Comparison of ENCODE assay signal across 8 mouse cellular contexts in the genomic region with DNA sequence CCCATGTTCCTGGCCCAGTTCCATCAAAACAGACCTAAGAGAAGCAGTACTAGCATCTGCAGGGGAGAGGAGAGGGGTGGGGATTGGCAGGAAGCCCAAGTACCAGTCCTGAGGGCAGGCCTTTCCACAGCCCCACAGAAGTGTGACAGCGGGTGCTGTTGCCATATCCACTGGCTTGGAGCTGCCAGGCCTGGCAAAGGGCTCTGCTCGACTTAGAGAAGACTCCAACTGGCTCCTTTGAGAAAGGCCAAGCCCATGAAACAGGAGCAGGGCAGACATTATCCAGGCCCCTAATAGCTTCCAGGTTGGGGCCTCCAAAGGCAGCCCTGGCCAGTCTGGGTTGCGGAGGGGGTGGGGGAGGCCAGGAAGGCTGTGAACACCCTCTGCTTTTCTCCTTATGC. TPM values are rescaled to one million over a fixed set of nuclear protein-coding genes. Genes with fewer than 3 reads are reported as not detected.
A peak's percentile ranks its signal among the peaks of the same experiment; 100 is the strongest.
DNase-seq lines count a peak whose midpoint lies in the region; ATAC-seq and TF ChIP-seq lines count a peak whose summit lies in the region.

No protein-coding gene starts in this region.

- TF ChIP-seq CTCF in heart, adult 2 months (IDR thresholded peaks at IDR 0.05) = no peak
- no peak for TF ChIP-seq CTCF in thymus, adult 2 months (IDR thresholded peaks at IDR 0.05; ENCODE audit: borderline replicate concordance, control insufficient read depth, extremely low read depth, insufficient read depth, low read length, poor library complexity)

- H3K27ac ChIP-seq in heart, embryonic 12.5 days (ENCODE audit: poor library complexity, severe bottlenecking) = peak overlapping the region; percentile 69
- H3K27ac ChIP-seq in heart, adult 2 months = no peak overlapping the region
- no peak overlapping the region for H3K27ac ChIP-seq in thymus, adult 2 months (ENCODE audit: control insufficient read depth, insufficient read depth, low read length)

- H3K4me2 ChIP-seq in heart, embryonic 12.5 days = peak overlapping the region; percentile 53

- peak; percentile 23; the same call in 1 of the 2 replicates for ATAC-seq in heart, embryonic 12.5 days (ENCODE audit: insufficient number of reproducible peaks, low FRiP score)

- no peaks in the 10 kb centered on the region for H3K79me2 ChIP-seq in heart, adult 2 months (replicated peaks; ENCODE audit: control insufficient read depth, insufficient read depth, low read length)

- WGBS in heart, embryonic 12.5 days = 25% methylated on average over 3 of the region's 3 CpGs
- 29% methylated on average over 3 of the region's 3 CpGs for WGBS in heart, adult 2 months
- WGBS in thymus, adult 2 months = 55% methylated on average over 3 of the region's 3 CpGs

- no peak for TF ChIP-seq POLR2A in heart, adult 2 months (IDR thresholded peaks at IDR 0.05; ENCODE audit: insufficient read depth, low read depth, low read length)
- no peak for TF ChIP-seq POLR2A in thymus, adult 2 months (IDR thresholded peaks at IDR 0.05; ENCODE audit: control insufficient read depth, extremely low read depth, insufficient read depth, low read length, poor library complexity)

- no peak overlapping the region for H3K4me3 ChIP-seq in heart, embryonic 12.5 days
- H3K4me3 ChIP-seq in heart, adult 2 months = no peak overlapping the region
- H3K4me3 ChIP-seq in thymus, adult 2 months (ENCODE audit: control insufficient read depth, insufficient read depth, low read length) = no peak overlapping the region

- intact Hi-C loops in heart, adult 2 months (cut with DNase I) = no loop called here

- H3K9ac ChIP-seq in heart, embryonic 12.5 days = peak overlapping the region; percentile 46; the same call in 1 of the 2 replicates
- H3K9ac ChIP-seq in heart, adult 2 months (ENCODE audit: low read depth, low read length) = no peak overlapping the region

- DNase-seq in heart, adult 2 months = no peak
- DNase-seq in 3T3-L1 (ENCODE audit: low read depth, low spot score) = peak; percentile 53
- DNase-seq in fibroblast of lung, adult 2 months (ENCODE audit: low read depth) = peak; percentile 62
- DNase-seq in kidney, postnatal 25 days = peak; percentile 56 to 78
- no peak for DNase-seq in thymus, postnatal 14 days
- DNase-seq in thymus, adult 2 months = no peak
- no peak for DNase-seq in layer of hippocampus, adult 9-10 months (ENCODE audit: low spot score)

- 0 out of 2 replicates have a peak, but pooled peaks cover 8% of the 10 kb centered on the region for H3K27me3 ChIP-seq in heart, embryonic 12.5 days (replicated peaks)
- no peaks in the 10 kb centered on the region for H3K27me3 ChIP-seq in heart, adult 2 months (ENCODE audit: control insufficient read depth, insufficient read depth, low read length)
- H3K27me3 ChIP-seq in thymus, adult 2 months (ENCODE audit: control insufficient read depth, insufficient read depth, low read length) = no peaks in the 10 kb centered on the region; the same call in 1 of the 2 replicates

- H3K9me3 ChIP-seq in heart, embryonic 12.5 days (replicated peaks) = no peaks in the 10 kb centered on the region

- no peak for TF ChIP-seq EP300 in heart, adult 2 months (IDR thresholded peaks at IDR 0.05; ENCODE audit: insufficient read depth, low read depth, low read length)

- H3K4me1 ChIP-seq in heart, embryonic 12.5 days (replicated peaks) = peaks cover 56% of the 10 kb centered on the region
- H3K4me1 ChIP-seq in heart, adult 2 months (ENCODE audit: control insufficient read depth, insufficient read depth, low read length) = peaks cover 7% of the 10 kb centered on the region
- peaks cover 16% of the 10 kb centered on the region for H3K4me1 ChIP-seq in thymus, adult 2 months (replicated peaks; ENCODE audit: control insufficient read depth, insufficient read depth, low read length)

- H3K36me3 ChIP-seq in heart, embryonic 12.5 days = peaks cover 32% of the 10 kb centered on the region
- H3K36me3 ChIP-seq in heart, adult 2 months (ENCODE audit: control insufficient read depth, insufficient read depth, low read length) = no peaks in the 10 kb centered on the region
- H3K36me3 ChIP-seq in thymus, adult 2 months (ENCODE audit: control insufficient read depth, insufficient read depth, low read length) = no peaks in the 10 kb centered on the region

RNA-seq across cellular contexts. Expression of a gene that starts 3.2 kb away (rescaled TPM):
- polyA plus RNA-seq in heart, embryonic 12.5 days (2016; fragmentation: Nextera tagmentation; extraction: Ambion mirVana) = 26.2 and 28.2 TPM in 2 replicates
- total RNA-seq in heart, adult 2 months (2021) = 1 to 10 TPM; 5.0 to 5.7 TPM
- 5.2 and 6.4 TPM in 2 replicates for polyA plus RNA-seq in heart, adult 2 months (2012; rRNA removed)
- 6.8 and 7.2 TPM in 2 replicates for polyA plus RNA-seq in thymus, adult 2 months (2012; rRNA removed)

RNA-seq across cellular contexts. Expression of a gene that starts 8.8 kb away (rescaled TPM):
- polyA plus RNA-seq in heart, embryonic 12.5 days (2016; fragmentation: Nextera tagmentation; extraction: Ambion mirVana) = 0.09 TPM in 1 of 2 replicates, not detected in the other
- total RNA-seq in heart, adult 2 months (2021) = under 1 TPM; 0.08 to 0.27 TPM
- polyA plus RNA-seq in heart, adult 2 months (2012; rRNA removed) = 0.62 and 0.97 TPM in 2 replicates
- 37.5 and 40.5 TPM in 2 replicates for polyA plus RNA-seq in thymus, adult 2 months (2012; rRNA removed)

RNA-seq across cellular contexts. Expression of a gene that starts 38.6 kb away (rescaled TPM):
- 53.3 and 54.2 TPM in 2 replicates for polyA plus RNA-seq in heart, embryonic 12.5 days (2016; fragmentation: Nextera tagmentation; extraction: Ambion mirVana)
- total RNA-seq in heart, adult 2 months (2021) = 10 to 100 TPM; 13.7 to 14.8 TPM
- polyA plus RNA-seq in heart, adult 2 months (2012; rRNA removed) = 23.0 and 36.2 TPM in 2 replicates
- 3.1 and 4.9 TPM in 2 replicates for polyA plus RNA-seq in thymus, adult 2 months (2012; rRNA removed)

RNA-seq across cellular contexts. Expression of a gene that starts 57.5 kb away (rescaled TPM):
- polyA plus RNA-seq in heart, embryonic 12.5 days (2016; fragmentation: Nextera tagmentation; extraction: Ambion mirVana) = 122 and 126 TPM in 2 replicates
- 10 to 100 TPM; 55.9 to 69.5 TPM for total RNA-seq in heart, adult 2 months (2021)
- 142 and 198 TPM in 2 replicates for polyA plus RNA-seq in heart, adult 2 months (2012; rRNA removed)
- polyA plus RNA-seq in thymus, adult 2 months (2012; rRNA removed) = 146 and 160 TPM in 2 replicates

RNA-seq across cellular contexts. Expression of a gene that starts 59.9 kb away (rescaled TPM):
- polyA plus RNA-seq in heart, embryonic 12.5 days (2016; fragmentation: Nextera tagmentation; extraction: Ambion mirVana) = 4.9 and 6.0 TPM in 2 replicates
- total RNA-seq in heart, adult 2 months (2021) = 10 to 100 TPM; 52.1 to 67.8 TPM
- polyA plus RNA-seq in heart, adult 2 months (2012; rRNA removed) = 96.1 and 107 TPM in 2 replicates
- polyA plus RNA-seq in thymus, adult 2 months (2012; rRNA removed) = 146 and 166 TPM in 2 replicates

Comparison
In these comparisons a context has a peak if more than half of its experiments do, and no peak if none do; other contexts are left out.
1. DNase-seq: peak in 3T3-L1 (single experiment), fibroblast of lung, adult 2 months (single experiment) and kidney, postnatal 25 days (2 of 2); none in heart, adult 2 months (0 of 2), thymus, postnatal 14 days (single experiment), thymus, adult 2 months (single experiment) and layer of hippocampus, adult 9-10 months (single experiment).
2. RNA of a gene that starts 8.8 kb away (polyA plus RNA-seq): 37.5 to 40.5 TPM in thymus, adult 2 months; 0.62 to 0.97 TPM in heart, adult 2 months and 0.09 TPM in heart, embryonic 12.5 days; every median in the first group is over 10 times any median in the second.